Mouse (Mus musculus) lung, postnatal 4 days (tissue): ENCODE results near the gene Olfr1179.
"Not testable (repeated sequence)": the region's sequence is repeated elsewhere in the genome, so short reads cannot be mapped to it uniquely, and the experiment has no call there.

ENCODE experiments used
- DNase-seq, 2 experiments: peaks; one replicate each; pipeline ENCODE4 v3.0.0; 2021

Olfr1179 gene

GRCm38 (mm10) chr2:88406353-88406752, at the start of gene Olfr1179:
Olfr1179 (minus strand) TSS chr2:88406453.
- no peak for DNase-seq

GRCm38 (mm10) chr2:88454567-88454966, 48.3 kb upstream of the Olfr1179 start, which contains the start of gene Olfr1183:
Olfr1183 (plus strand) TSS chr2:88454867.
- DNase-seq = not testable (repeated sequence)

DNA sequence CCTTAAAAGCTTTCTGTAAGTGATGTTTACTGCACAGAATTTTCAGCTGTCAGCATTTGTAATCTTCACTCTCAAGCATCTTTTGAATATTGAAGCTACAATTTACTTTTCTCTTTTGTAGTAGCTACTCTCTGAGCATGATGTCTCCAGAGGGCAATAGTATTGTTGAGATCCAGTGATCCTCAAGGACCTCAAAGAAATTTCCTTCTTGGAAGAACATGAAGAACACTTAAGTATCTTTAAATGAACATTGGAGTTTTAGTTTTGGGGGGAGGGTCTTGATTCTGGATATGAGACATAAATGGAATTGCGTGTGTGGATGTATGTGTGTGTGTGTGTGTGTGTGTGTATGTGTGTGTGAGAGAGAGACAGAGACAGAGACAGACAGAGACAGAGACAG, 42.8 kb upstream of the Olfr1179 start, which contains the start of gene Gm13757:
TSS of gene Gm13757 (minus strand) at position 101 of the 400 bp plus-strand sequence.
- no peak for DNase-seq

GRCm38 (mm10) chr2:88426071-88426470, 19.8 kb upstream of the Olfr1179 start, which contains the start of gene Olfr1181:
Olfr1181 (minus strand) TSS chr2:88426171.
- DNase-seq = no peak

- no peak for DNase-seq
Observed at GRCm38 (mm10) chr2:88419051-88419450, 12.8 kb upstream of the Olfr1179 start, which contains the start of gene Olfr1180. Olfr1180 (minus strand) TSS chr2:88419151.

DNA sequence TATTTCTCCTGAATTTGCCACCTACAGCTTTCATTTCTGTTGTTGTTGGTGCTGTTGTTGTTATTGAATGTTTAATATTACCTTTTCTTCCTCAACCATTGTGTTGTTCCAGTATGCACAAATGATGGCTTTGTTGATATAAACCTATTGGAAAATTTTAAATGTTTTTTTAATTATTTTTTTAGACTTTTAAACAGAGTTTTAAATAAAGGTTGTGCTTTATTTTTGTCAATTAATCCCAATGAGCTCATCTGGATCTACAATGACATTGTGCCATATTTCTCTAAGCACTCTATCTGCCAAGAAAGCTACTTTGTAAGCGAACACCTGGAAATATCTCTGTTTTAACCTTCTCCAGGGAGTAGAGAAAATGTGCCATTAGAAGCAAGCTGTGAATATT, 19.5 kb downstream of the Olfr1179 start, which contains the start of gene Olfr1178:
TSS of gene Olfr1178 (plus strand) at position 301 of the 400 bp plus-strand sequence.
- DNase-seq = no peak

- no peak for DNase-seq
Observed at GRCm38 (mm10) chr2:88356304-88356703, 49.9 kb downstream of the Olfr1179 start.
